Mouse (Mus musculus) G1E (cell line): ENCODE data around the gene Arhgef11.

Experiments
- CTCF ChIP-seq: IDR thresholded peaks from 2 replicates; pipeline ENCODE4 v1.5.1; 2012; ENCODE audit warnings: low read depth, low read length, inconsistent platforms, mixed read lengths
- GATA1 ChIP-seq: IDR thresholded peaks from 2 replicates; pipeline ENCODE4 v1.6.1; 2012; ENCODE audit warnings: borderline replicate concordance, low read length, inconsistent platforms, mixed read lengths
- GATA2 ChIP-seq: IDR thresholded peaks from 2 replicates; pipeline ENCODE4 v1.6.1; 2012; ENCODE audit warnings: low read depth, low read length, inconsistent platforms, borderline replicate concordance
- POLR2AphosphoS5 ChIP-seq: IDR thresholded peaks from 2 replicates; pipeline ENCODE4 v1.6.1; 2012; ENCODE audit warnings: low read depth, low read length, inconsistent platforms; ENCODE audit not compliant: insufficient replicate concordance
- TAL1 ChIP-seq: conservative IDR thresholded peaks from 2 replicates; pipeline ENCODE4 v1.6.1; 2012; ENCODE audit warnings: low read depth, low read length, inconsistent platforms, mixed read lengths

- TF ChIP-seq CTCF (no peak), GATA1 (no peak), POLR2AphosphoS5 (no peak), GATA2 (no peak), TAL1 (no peak)
Measured at GRCm38 (mm10) chr3:87785626-87786214, 168.4 kb downstream of the Arhgef11 start.
